Mouse (Mus musculus) frontal cortex, adult (tissue): Measurements from ENCODE around the gene Catsper2.
A peak's percentile ranks its signal among the peaks of the same experiment; 100 is the strongest.

Source experiments
- ATAC-seq: cut with Nextera tagmentation; 2 replicates; pipeline ENCODE4 v1.9.2; 2017; ENCODE audit warnings: mild to moderate bottlenecking, moderate library complexity, mixed read lengths; ENCODE audit not compliant: low TSS enrichment

The Catsper2 gene

GRCm38 (mm10) chr2:121413387-121414042 lies at the start of gene Catsper2, which contains the start of gene Pdia3:
TSS of gene Catsper2 (minus strand) at chr2:121413792.
TSS of gene Pdia3 (plus strand) at chr2:121413775.
- peak; percentile 94 for ATAC-seq

- no peak for ATAC-seq
Measured at GRCm38 (mm10) chr2:121460071-121460470, 46.5 kb upstream of the Catsper2 start.

- peak; percentile 90 for ATAC-seq
Measured at GRCm38 (mm10) chr2:121456692-121457642, 43.4 kb upstream of the Catsper2 start, which contains the start of gene Serinc4. TSS of gene Serinc4 (minus strand) at chr2:121456781.

- ATAC-seq: no peak
Measured at GRCm38 (mm10) chr2:121455534-121455933, 41.9 kb upstream of the Catsper2 start.

GRCm38 (mm10) chr2:121453917-121454316 lies 40.3 kb upstream of the Catsper2 start:
- no peak for ATAC-seq

- no peak for ATAC-seq
Measured at GRCm38 (mm10) chr2:121452990-121453389, 39.4 kb upstream of the Catsper2 start, which contains the start of gene Hypk. TSS of gene Hypk (plus strand) at chr2:121453290.

GRCm38 (mm10) chr2:121452361-121452760 lies 38.8 kb upstream of the Catsper2 start:
- no peak for ATAC-seq

- ATAC-seq: no peak
Measured at GRCm38 (mm10) chr2:121450093-121450492, 36.5 kb upstream of the Catsper2 start.

- ATAC-seq: peak; percentile 13
Measured at GRCm38 (mm10) chr2:121449545-121450011, 36.0 kb upstream of the Catsper2 start.

- ATAC-seq: peak; percentile 95
Measured at GRCm38 (mm10) chr2:121448739-121449535, 35.3 kb upstream of the Catsper2 start, which contains the start of gene Serf2. TSS of gene Serf2 (plus strand) at chr2:121449195.

- no peak for ATAC-seq
Measured at GRCm38 (mm10) chr2:121448136-121448535, 34.5 kb upstream of the Catsper2 start.

GRCm38 (mm10) chr2:121447006-121447405 lies 33.4 kb upstream of the Catsper2 start:
- ATAC-seq: no peak

GRCm38 (mm10) chr2:121446506-121446905 lies 32.9 kb upstream of the Catsper2 start:
- no peak for ATAC-seq

GRCm38 (mm10) chr2:121445117-121445516 lies 31.5 kb upstream of the Catsper2 start:
- no peak for ATAC-seq

GRCm38 (mm10) chr2:121444178-121444577 lies 30.6 kb upstream of the Catsper2 start, which contains the start of gene Ell3:
TSS of gene Ell3 (minus strand) at chr2:121444278.
- no peak for ATAC-seq

GRCm38 (mm10) chr2:121443068-121443349 lies 29.4 kb upstream of the Catsper2 start:
- no peak for ATAC-seq

GRCm38 (mm10) chr2:121442259-121443067 lies 28.9 kb upstream of the Catsper2 start:
- 0 out of 2 replicates have a peak, but pooled peaks have one; percentile 13 for ATAC-seq

GRCm38 (mm10) chr2:121441800-121442199 lies 28.2 kb upstream of the Catsper2 start:
- ATAC-seq: no peak

- ATAC-seq: no peak
Measured at GRCm38 (mm10) chr2:121440834-121441605, 27.4 kb upstream of the Catsper2 start.

- ATAC-seq: no peak
Measured at GRCm38 (mm10) chr2:121439746-121440145, 26.2 kb upstream of the Catsper2 start.
